Mouse (Mus musculus) liver, adult 2 months (tissue): ENCODE measurements around the gene Hoxd12.

Experiments
- CTCF ChIP-seq: fragments of 200-500 bp; IDR thresholded peaks from 2 replicates; pipeline ENCODE4 v1.5.1; 2011; ENCODE audit warnings: low read depth, low read length, control low read depth
- POLR2A ChIP-seq: fragments of 200-500 bp; IDR thresholded peaks from 2 replicates; pipeline ENCODE4 v1.6.1; 2011; ENCODE audit warnings: low read length, control low read depth; ENCODE audit not compliant: insufficient read depth; ENCODE audit errors: extremely low read depth

GRCm38 (mm10) chr2:74692808-74693431 lies 18.1 kb downstream of the Hoxd12 start:
- TF ChIP-seq POLR2A (no peak), CTCF (no peak)
